Mouse (Mus musculus): ENCODE results near the gene Nmb. TPM values are rescaled to one million over a fixed set of nuclear protein-coding genes. Genes with fewer than 3 reads are reported as not detected.

Gene Nmb
- polyA plus RNA-seq, 1 experiment = 24.5 TPM

DNA sequence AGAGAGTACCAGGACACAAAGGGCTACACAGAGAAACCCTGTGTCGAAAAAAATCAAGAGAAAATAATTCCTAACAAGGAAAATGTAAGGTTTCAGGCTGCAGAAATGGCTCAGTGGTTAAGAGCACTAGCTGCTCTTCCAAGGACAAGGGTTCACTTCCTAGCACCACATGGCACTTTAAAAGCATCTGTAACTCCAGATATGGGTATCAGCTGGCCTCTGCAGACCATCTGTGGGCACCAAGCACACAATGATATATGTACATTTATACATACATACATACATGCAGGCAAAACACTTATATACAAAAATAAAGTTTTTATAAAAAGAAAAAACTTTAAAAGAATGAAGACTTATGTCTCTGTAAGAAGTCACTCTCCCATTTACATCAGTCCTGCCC is 31.0 kb upstream of the Nmb start:
- Histone ChIP-seq H3K27me3 (ENCODE audit: control insufficient read depth, insufficient read depth, low read length) (no peaks in the 10 kb centered on the region), H3K36me3 (ENCODE audit: control insufficient read depth, insufficient read depth, low read length) (peaks cover 43% of the 10 kb centered on the region), H3K27ac (ENCODE audit: control insufficient read depth, insufficient read depth, low read length) (no peak overlapping the region), H3K4me3 (ENCODE audit: control insufficient read depth, insufficient read depth, low read length) (no peak overlapping the region), H3K4me1 (replicated peaks; ENCODE audit: control insufficient read depth, insufficient read depth, low read length) (no peaks in the 10 kb centered on the region)
- no peak for DNase-seq
- 92% methylated on average over 1 of the region's 1 CpGs for WGBS
- no peak for TF ChIP-seq CTCF (IDR thresholded peaks at IDR 0.05; ENCODE audit: borderline replicate concordance, control insufficient read depth, extremely low read depth, insufficient read depth, low read length, poor library complexity)
- TF ChIP-seq POLR2A (IDR thresholded peaks at IDR 0.05; ENCODE audit: control insufficient read depth, extremely low read depth, insufficient read depth, low read length, poor library complexity) = no peak

DNA sequence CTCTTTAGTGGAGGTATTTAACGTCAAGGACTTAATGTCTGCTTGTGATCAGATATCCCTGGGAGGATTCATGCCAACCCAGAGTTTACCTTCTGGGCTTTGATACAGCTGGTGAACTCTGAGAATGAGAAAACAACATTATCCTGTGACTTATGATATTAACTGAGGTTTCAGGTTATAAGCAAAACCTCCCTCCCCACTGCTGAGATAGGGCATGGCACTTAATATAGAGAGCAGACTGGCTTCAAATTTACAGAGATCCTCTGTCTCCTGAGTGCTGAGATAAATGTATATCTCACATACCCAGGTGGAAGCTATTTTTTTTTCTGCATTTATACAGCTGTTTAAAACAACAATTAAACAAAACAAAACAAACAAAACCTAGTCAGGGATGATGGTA is 27.9 kb upstream of the Nmb start:
- no peak for DNase-seq
- TF ChIP-seq CTCF (IDR thresholded peaks at IDR 0.05; ENCODE audit: borderline replicate concordance, control insufficient read depth, extremely low read depth, insufficient read depth, low read length, poor library complexity) (no peak), POLR2A (IDR thresholded peaks at IDR 0.05; ENCODE audit: control insufficient read depth, extremely low read depth, insufficient read depth, low read length, poor library complexity) (no peak)
- WGBS = 93% methylated on average over 1 of the region's 1 CpGs
- Histone ChIP-seq H3K36me3 (ENCODE audit: control insufficient read depth, insufficient read depth, low read length) (peaks cover 46% of the 10 kb centered on the region), H3K4me3 (ENCODE audit: control insufficient read depth, insufficient read depth, low read length) (no peak overlapping the region), H3K27me3 (ENCODE audit: control insufficient read depth, insufficient read depth, low read length) (no peaks in the 10 kb centered on the region), H3K27ac (ENCODE audit: control insufficient read depth, insufficient read depth, low read length) (no peak overlapping the region), H3K4me1 (replicated peaks; ENCODE audit: control insufficient read depth, insufficient read depth, low read length) (no peaks in the 10 kb centered on the region)

DNA sequence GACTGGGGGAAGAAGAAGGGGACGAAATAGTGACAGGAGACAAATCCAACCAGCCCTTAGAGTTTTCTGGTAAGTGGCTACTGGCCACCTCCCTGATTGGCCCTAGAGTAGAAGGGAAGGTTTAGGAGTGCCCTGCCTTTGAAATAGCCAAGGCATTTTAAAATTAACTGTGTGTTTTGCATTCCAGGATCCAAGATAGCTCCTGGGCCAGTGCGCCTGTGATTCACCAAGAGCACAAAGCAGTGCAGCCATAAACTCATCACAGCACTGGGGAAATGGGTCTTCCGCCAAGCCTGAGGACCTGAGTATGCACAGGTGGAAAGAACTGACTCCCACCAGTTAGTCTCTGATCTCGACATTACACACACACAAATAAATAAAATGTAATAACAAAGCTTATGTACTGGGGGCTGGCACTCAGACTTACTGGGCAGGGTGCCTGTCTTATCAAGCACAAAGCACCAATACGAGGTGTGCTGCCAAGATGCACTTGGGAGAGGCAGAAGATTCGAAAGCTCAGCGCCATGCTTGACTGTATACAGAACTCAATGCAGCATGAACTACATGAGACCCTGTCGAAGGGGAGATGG is 26.8 kb upstream of the Nmb start:
- Histone ChIP-seq H3K36me3 (ENCODE audit: control insufficient read depth, insufficient read depth, low read length) (peaks cover 54% of the 10 kb centered on the region), H3K27ac (ENCODE audit: control insufficient read depth, insufficient read depth, low read length) (no peak overlapping the region), H3K27me3 (ENCODE audit: control insufficient read depth, insufficient read depth, low read length) (no peaks in the 10 kb centered on the region), H3K4me3 (ENCODE audit: control insufficient read depth, insufficient read depth, low read length) (no peak overlapping the region), H3K4me1 (replicated peaks; ENCODE audit: control insufficient read depth, insufficient read depth, low read length) (no peaks in the 10 kb centered on the region)
- no peak for TF ChIP-seq POLR2A (IDR thresholded peaks at IDR 0.05; ENCODE audit: control insufficient read depth, extremely low read depth, insufficient read depth, low read length, poor library complexity)
- no peak for TF ChIP-seq CTCF (IDR thresholded peaks at IDR 0.05; ENCODE audit: borderline replicate concordance, control insufficient read depth, extremely low read depth, insufficient read depth, low read length, poor library complexity)
- no peak for DNase-seq
- WGBS = 95% methylated on average over 8 of the region's 8 CpGs

DNA sequence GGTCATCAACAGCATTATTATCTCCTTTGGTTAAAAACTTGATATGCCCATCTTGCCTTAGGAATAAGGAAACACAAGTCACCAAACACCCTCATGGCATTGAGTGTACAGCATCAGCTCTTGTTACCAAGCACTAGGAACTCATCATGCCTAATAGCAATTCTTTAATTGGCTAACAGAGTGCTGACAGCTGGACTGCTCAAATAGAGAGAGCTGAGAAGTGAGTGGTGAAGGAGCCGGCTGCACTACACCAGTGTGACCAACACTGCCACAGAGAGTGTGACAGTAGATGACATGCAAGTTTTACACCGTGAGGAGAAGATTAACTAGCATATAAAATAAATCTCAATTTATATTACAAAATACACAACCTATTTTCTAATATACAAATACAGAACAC is 18.3 kb upstream of the Nmb start:
- WGBS = 98% methylated on average over 2 of the region's 2 CpGs
- peaks cover 24% of the 10 kb centered on the region for H3K36me3 ChIP-seq (ENCODE audit: control insufficient read depth, insufficient read depth, low read length)
- no peak overlapping the region for H3K4me3 ChIP-seq (ENCODE audit: control insufficient read depth, insufficient read depth, low read length)
- peaks cover 4% of the 10 kb centered on the region for H3K4me1 ChIP-seq (replicated peaks; ENCODE audit: control insufficient read depth, insufficient read depth, low read length)
- no peak for DNase-seq
- H3K27me3 ChIP-seq (ENCODE audit: control insufficient read depth, insufficient read depth, low read length) = no peaks in the 10 kb centered on the region
- H3K27ac ChIP-seq (ENCODE audit: control insufficient read depth, insufficient read depth, low read length) = no peak overlapping the region
- TF ChIP-seq POLR2A (IDR thresholded peaks at IDR 0.05; ENCODE audit: control insufficient read depth, extremely low read depth, insufficient read depth, low read length, poor library complexity) (no peak), CTCF (IDR thresholded peaks at IDR 0.05; ENCODE audit: borderline replicate concordance, control insufficient read depth, extremely low read depth, insufficient read depth, low read length, poor library complexity) (no peak)

DNA sequence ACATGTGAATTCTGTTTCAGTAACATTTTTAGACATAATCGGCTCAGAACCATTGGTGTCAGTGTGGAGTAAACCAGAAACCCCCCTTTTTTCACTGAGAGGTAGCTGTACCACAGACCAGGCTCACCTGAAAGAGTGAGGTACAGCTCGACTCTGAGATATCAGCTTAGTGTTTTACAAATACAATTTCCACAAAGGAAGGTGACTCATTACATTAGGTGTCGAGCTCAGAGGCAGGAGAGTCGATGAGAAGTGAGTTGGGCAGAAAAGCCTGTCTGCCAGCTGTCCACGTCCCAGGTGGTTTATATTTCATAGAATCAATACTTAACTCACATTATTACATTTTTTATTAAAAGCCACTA is 14.8 kb upstream of the Nmb start:
- 74% methylated on average over 5 of the region's 5 CpGs for WGBS
- H3K27me3 ChIP-seq (ENCODE audit: control insufficient read depth, insufficient read depth, low read length) = no peaks in the 10 kb centered on the region
- no peak overlapping the region for H3K4me3 ChIP-seq (ENCODE audit: control insufficient read depth, insufficient read depth, low read length)
- H3K27ac ChIP-seq (ENCODE audit: control insufficient read depth, insufficient read depth, low read length) = 0 out of 2 replicates have a peak overlapping the region, but pooled peaks have one; percentile 13
- H3K4me1 ChIP-seq (replicated peaks; ENCODE audit: control insufficient read depth, insufficient read depth, low read length) = peaks cover 13% of the 10 kb centered on the region
- DNase-seq = no peak
- TF ChIP-seq POLR2A (IDR thresholded peaks at IDR 0.05; ENCODE audit: control insufficient read depth, extremely low read depth, insufficient read depth, low read length, poor library complexity) = no peak
- TF ChIP-seq CTCF (IDR thresholded peaks at IDR 0.05; ENCODE audit: borderline replicate concordance, control insufficient read depth, extremely low read depth, insufficient read depth, low read length, poor library complexity) = no peak
- peaks cover 23% of the 10 kb centered on the region for H3K36me3 ChIP-seq (ENCODE audit: control insufficient read depth, insufficient read depth, low read length)

DNA sequence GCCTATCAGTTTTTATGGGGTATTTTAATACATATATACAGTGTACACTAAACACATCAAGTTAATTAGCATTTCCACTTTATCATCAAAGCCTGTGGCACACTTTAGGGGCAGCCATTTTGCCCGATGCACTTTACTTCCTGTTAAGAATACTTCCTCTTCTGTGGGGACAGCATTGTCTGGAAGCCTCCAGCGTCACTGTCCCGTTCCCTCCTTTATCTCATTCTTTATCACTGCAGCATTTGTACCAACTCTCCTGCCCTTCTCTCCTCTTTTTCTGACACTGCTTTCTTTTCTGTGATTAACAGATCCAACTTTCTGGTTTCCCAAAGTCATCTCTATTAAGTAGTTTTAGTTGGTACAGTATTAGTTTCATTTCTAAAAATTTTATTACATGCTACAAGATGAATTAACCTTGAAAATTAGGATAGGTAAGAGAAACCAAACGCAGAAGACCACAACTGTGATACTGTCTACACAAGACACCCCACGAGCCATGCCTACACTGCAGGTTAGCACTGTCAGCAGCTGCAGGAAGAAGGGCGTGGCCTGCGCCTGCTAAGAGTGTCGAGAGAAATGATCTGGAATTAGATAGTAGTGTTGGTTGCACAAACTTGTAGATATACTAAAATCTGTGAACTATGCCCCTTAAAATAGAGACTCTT is 14.2 kb upstream of the Nmb start:
- no peak overlapping the region for H3K4me3 ChIP-seq (ENCODE audit: control insufficient read depth, insufficient read depth, low read length)
- TF ChIP-seq POLR2A (IDR thresholded peaks at IDR 0.05; ENCODE audit: control insufficient read depth, extremely low read depth, insufficient read depth, low read length, poor library complexity) (no peak), CTCF (IDR thresholded peaks at IDR 0.05; ENCODE audit: borderline replicate concordance, control insufficient read depth, extremely low read depth, insufficient read depth, low read length, poor library complexity) (no peak)
- peak overlapping the region; percentile 47; the same call in 1 of the 2 replicates for H3K27ac ChIP-seq (ENCODE audit: control insufficient read depth, insufficient read depth, low read length)
- peaks cover 13% of the 10 kb centered on the region for H3K4me1 ChIP-seq (replicated peaks; ENCODE audit: control insufficient read depth, insufficient read depth, low read length)
- H3K27me3 ChIP-seq (ENCODE audit: control insufficient read depth, insufficient read depth, low read length) = no peaks in the 10 kb centered on the region
- peaks cover 29% of the 10 kb centered on the region for H3K36me3 ChIP-seq (ENCODE audit: control insufficient read depth, insufficient read depth, low read length)
- DNase-seq = peak; percentile 62
- 16% methylated on average over 8 of the region's 8 CpGs for WGBS

Data from thymus, adult 2 months (tissue).